Mouse (Mus musculus): ENCODE results near the gene Dtnb. TPM values are rescaled to one million over a fixed set of nuclear protein-coding genes. Genes with fewer than 3 reads are reported as not detected.

Dtnb gene
- total RNA-seq, 2 experiments from 2014 or later = 5.8 to 6.7 TPM

GRCm38 (mm10) chr12:3791732-3792131, 219.6 kb downstream of the Dtnb start:
- intact Hi-C loops (cut with DNase I) = loop anchor here (1.0 to 5.0 kb wide), 3 partner anchors 9 to 97 kb away; no protein-coding TSS in a partner anchor
- peak; percentile 95 to 98 for DNase-seq

DNA sequence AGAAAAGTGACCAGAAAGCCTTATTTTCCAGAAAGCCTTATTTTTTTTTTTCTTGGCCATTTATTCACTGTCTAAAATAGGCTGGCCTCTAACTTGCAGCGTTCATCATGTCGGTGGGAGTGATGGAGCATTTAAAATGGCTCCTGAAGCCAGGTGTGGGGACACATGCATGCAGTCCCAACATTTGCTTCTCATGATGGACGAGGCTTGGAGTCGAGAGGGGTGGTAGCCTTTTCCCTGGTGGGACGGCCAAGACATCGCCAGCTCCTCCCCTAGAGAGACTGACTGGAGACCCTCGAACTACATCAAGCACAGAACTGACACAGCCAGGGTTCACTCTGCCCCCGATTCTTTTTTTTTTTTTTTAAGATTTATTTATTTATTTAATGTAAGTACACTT, 220.1 kb downstream of the Dtnb start:
- intact Hi-C loops (cut with DNase I) = loop anchor here (2.0 to 5.0 kb wide), 2 partner anchors 35 to 97 kb away; no protein-coding TSS in a partner anchor
- DNase-seq = no peak

DNA sequence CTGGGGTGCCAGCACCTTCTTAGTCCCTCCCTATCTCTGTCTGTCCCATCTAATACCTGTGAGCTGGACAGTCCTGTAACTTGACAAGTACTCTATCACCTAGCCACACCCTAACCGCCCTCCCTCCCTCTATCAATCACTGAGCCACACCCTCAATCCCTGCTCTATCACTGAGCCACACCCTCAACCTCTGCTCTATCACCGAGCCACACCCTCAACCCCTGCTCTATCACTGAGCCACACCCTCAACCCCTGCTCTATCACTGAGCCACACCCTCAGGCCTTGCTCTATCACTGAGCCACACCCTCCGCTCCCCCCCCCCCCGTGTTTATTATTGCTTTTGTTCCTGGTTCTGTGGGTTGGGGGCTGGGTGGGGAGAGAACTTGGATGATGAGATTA, 223.4 kb downstream of the Dtnb start:
- intact Hi-C loops (cut with DNase I) = no loop called here
- no peak for DNase-seq

DNA sequence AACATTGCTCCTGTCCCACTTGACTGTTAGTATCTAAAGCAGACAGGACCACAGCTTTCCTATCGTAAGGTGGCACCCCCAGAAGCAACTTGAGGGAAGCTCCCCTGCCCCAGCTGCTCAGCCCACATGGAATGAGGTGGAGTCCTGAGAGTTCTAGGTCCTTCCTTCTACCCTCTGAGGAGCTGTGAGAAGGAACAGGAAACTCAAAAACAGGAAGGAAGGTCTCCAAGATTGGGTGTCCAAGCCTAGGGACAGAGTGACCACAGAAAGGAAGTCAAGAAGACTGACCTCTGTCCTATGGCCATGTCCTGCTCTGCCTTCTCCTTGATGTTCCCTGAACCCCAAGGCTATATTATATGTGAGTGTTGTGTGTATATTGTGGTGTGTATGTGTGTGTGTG, 227.4 kb downstream of the Dtnb start:
- no peak for DNase-seq

GRCm38 (mm10) chr12:3805852-3806251, 233.7 kb downstream of the Dtnb start, which contains the start of gene Dnmt3a:
Gene Dnmt3a, plus strand, starts transcription at chr12:3806007.
- no peak for DNase-seq
- intact Hi-C loops (cut with DNase I) = loop anchor here (1.0 to 10.0 kb wide), 3 partner anchors 47 to 231 kb away; partner anchors contain the start of gene Dtnb

More for the DNA sequence above, 227.4 kb downstream of the Dtnb start:
- intact Hi-C loops (cut with DNase I) = no loop called here

DNA sequence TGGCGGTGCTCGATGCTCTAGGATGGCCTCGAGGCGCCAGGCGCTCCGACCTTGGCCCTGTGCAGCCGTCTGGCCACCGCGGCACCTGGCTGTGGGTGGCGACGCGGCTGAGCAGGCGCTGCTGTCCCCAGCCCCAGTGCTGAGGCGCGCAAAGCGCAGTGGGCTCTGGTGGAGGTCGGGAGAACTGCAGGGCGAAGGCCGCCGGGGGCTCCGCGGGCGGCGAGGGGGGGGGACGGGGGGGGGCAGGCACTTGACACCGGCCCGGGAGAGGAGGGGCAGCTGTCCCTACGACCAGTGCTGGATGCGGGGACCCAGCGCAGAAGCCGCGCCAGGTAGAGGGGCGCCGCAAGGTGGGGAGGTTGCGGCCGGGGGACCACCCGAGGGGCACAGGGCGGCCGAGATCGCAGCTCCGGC, 234.1 kb downstream of the Dtnb start:
- peak; percentile 84 to 85 for DNase-seq
- intact Hi-C loops (cut with DNase I) = loop anchor here (1.0 to 10.0 kb wide), 3 partner anchors 47 to 231 kb away; partner anchors contain the start of gene Dtnb

GRCm38 (mm10) chr12:3806703-3807547, 234.7 kb downstream of the Dtnb start:
- intact Hi-C loops (cut with DNase I) = loop anchor here (1.0 to 10.0 kb wide), 4 partner anchors 27 to 232 kb away; partner anchors contain the start of gene Dtnb
- peak; percentile 69 to 77 for DNase-seq

- peak; percentile 65 to 74 for DNase-seq
- intact Hi-C loops (cut with DNase I) = loop anchor here (1.0 to 10.0 kb wide), 4 partner anchors 27 to 233 kb away; partner anchors contain the start of gene Dtnb
These were observed 235.6 kb downstream of the Dtnb start for GRCm38 (mm10) chr12:3807548-3808395.

- intact Hi-C loops (cut with DNase I) = loop anchor here (1.0 to 10.0 kb wide), 3 partner anchors 62 to 234 kb away; partner anchors contain the start of gene Dtnb
- peak in 1 of 2 experiments; percentile 55 for DNase-seq
These were observed 236.3 kb downstream of the Dtnb start for GRCm38 (mm10) chr12:3808396-3808981.

- DNase-seq = no peak
- intact Hi-C loops (cut with DNase I) = loop anchor here (1.0 to 10.0 kb wide), 3 partner anchors 47 to 235 kb away; partner anchors contain the start of gene Dtnb
These were observed 237.5 kb downstream of the Dtnb start for GRCm38 (mm10) chr12:3809520-3810180.

- DNase-seq = no peak
- intact Hi-C loops (cut with DNase I) = no loop called here
These were observed 238.3 kb downstream of the Dtnb start for GRCm38 (mm10) chr12:3810455-3810854.

GRCm38 (mm10) chr12:3811596-3811995, 239.4 kb downstream of the Dtnb start:
- DNase-seq = no peak
- intact Hi-C loops (cut with DNase I) = no loop called here

DNA sequence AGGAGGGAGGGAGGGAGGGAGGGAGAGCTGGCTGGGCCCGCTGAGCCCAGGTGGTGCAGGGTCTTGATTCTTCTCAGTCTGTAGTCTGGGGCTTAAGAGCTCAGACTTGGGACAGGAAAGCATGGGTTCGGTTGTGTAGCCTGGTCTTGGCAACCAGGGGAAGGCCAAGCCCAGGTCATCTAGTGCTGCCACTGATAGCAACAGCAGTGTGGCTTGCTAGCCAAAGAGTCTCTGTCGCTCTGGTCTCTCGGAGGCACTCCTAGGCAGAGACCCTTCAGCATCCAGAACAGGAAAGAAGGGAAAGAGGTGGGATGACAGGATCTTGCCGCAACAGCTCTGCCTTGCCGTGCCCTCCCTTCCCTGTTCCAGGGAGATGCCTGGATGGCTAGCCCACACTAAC, 240.1 kb downstream of the Dtnb start:
- DNase-seq = no peak

GRCm38 (mm10) chr12:3813138-3813537, 241.0 kb downstream of the Dtnb start:
- intact Hi-C loops (cut with DNase I) = no loop called here
- DNase-seq = no peak

More for the DNA sequence above, 240.1 kb downstream of the Dtnb start:
- intact Hi-C loops (cut with DNase I) = no loop called here

DNA sequence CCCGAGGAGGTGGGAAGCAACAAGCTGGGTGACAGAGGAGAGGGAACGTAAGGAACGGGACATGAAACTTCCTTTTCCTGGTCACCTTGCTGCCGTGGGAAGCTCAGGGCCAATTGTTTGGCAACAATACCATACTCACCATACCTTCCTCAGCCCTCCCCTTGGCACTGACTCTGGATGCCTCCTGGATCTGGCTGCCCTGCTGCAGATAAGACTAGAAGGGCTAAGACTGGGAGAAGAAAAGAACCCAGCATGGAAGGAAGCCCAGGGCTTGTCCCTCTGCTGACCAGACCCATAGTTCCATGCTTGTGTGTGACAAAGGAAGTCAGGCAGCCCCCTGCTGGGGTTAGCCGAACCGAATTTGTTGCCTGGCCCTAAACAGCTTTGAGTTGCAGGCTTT, 243.2 kb downstream of the Dtnb start:
- intact Hi-C loops (cut with DNase I) = no loop called here
- DNase-seq = no peak

DNA sequence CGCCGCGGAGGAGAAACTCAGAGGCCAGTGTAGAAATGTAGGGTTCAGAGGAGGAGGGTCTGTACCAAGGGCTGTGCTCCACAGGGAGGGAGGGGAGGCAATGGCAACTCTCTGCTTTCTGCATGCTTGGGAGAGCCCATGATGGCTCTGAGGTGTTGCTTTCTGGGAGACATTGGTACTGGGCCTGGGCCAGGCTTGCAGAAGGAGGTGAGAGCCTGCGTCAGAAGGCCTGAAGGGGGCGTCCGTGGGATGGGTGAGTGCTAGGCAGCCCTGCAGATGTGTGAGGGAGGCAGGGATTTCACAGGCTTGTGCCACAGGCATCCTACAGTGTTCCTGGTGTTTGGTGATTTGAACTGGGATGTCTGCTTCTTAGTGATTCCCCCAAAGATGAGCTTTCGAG, 244.9 kb downstream of the Dtnb start:
- DNase-seq = no peak
- intact Hi-C loops (cut with DNase I) = loop anchor here (2.0 kb wide), 1 partner anchor 16 kb away; no protein-coding TSS in a partner anchor

DNA sequence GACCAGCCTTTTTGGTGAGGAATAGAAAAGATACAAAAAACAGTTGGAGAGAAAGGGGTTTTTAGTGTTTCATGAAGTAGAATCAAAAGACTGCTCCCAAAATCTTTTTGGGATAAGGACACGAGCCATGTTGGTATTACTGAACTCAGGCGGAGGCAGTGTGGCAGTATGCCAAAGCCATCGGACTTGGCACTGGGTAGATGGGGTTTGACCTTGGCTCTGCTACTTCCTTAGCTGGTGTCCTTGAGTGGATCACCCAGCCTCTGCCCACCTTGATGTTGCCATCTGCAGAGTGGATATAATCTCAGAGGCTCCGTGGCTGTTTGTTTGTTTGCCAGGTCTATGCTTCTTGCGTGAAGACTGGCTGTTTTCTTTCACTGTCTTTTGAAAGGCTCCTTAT, 245.4 kb downstream of the Dtnb start:
- intact Hi-C loops (cut with DNase I) = loop anchor here (2.0 kb wide), 1 partner anchor 15 kb away; no protein-coding TSS in a partner anchor
- peak in 1 of 2 experiments; percentile 40 for DNase-seq

DNA sequence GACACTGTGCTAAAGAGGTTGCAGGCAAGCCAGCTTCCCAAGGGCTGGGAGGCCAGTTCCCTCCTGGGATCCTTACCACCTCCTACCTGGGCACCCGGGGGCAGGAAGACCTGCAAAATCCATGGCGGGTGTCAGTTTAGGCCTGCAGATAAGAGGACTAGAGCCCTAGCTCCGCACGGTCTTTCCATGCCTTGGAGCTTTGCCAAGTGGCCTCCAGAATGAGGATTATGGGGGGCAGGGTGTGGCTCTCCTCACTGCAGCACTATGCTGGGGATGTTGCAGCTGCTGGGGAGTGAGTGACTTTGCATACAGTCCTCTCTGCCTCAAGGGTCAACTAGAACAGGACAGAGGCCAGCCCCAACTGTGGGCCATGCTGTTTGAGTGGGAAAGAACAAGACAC, 247.7 kb downstream of the Dtnb start:
- intact Hi-C loops (cut with DNase I) = no loop called here
- no peak for DNase-seq

DNA sequence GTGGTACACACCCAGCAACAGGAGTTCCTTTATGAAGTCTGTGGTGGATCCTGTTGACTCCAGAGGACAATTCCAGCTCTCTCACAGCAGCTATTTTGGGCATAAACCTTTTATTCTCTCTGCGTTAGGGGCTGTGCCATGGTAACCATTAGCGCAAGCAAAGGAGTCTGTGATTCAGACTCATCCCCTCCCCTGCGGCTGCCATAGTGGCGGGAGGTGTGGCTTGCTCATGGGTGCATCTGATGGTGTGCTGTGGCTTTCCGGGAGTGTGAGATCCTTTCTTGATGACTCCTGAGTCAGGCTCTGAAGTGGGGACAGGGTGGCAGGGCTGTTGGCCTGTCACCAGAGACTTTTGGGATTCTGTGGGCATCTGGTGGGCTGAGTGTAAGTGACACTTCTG, 251.2 kb downstream of the Dtnb start:
- DNase-seq = no peak

More for the DNA sequence above, 251.2 kb downstream of the Dtnb start:
- intact Hi-C loops (cut with DNase I) = no loop called here

Data from heart, postnatal 36 days (tissue).